Mouse (Mus musculus) lung, postnatal 0 days (tissue): Measurements from ENCODE around the gene Cacng6. TPM values are rescaled to one million over a fixed set of nuclear protein-coding genes. Genes with fewer than 3 reads are reported as not detected.

Experiments used
- ATAC-seq: fragments of 200-750 bp; cut with Nextera tagmentation; 2 replicates; pipeline ENCODE4 v1.8.0; 2017; ENCODE audit warnings: moderate library complexity
- DNase-seq: peaks from one replicate; pipeline ENCODE4 v3.0.0-alpha.2; 2016; ENCODE audit warnings: low spot score
- H3K27ac ChIP-seq: fragments of 300-500 bp; sonication (generic); 2 replicates; pipeline ENCODE4 v1.5.1; 2014; ENCODE audit warnings: antibody characterized with exemption, mild to moderate bottlenecking, low read length, mixed read lengths
- H3K27me3 ChIP-seq: fragments of 300-500 bp; sonication (generic); replicated peaks from 2 replicates; pipeline ENCODE4 v1.6.1; 2014; ENCODE audit warnings: low read length, mixed read lengths; ENCODE audit not compliant: insufficient read depth
- H3K36me3 ChIP-seq: fragments of 300-500 bp; sonication (generic); 2 replicates; pipeline ENCODE4 v1.6.1; 2014; ENCODE audit warnings: low read length, mixed read lengths; ENCODE audit not compliant: insufficient read depth
- H3K4me1 ChIP-seq: fragments of 300-500 bp; sonication (generic); 2 replicates; pipeline ENCODE4 v1.6.1; 2014; ENCODE audit warnings: antibody characterized with exemption, low read depth, low read length, mixed read lengths; ENCODE audit not compliant: insufficient read depth
- H3K4me2 ChIP-seq: fragments of 300-500 bp; sonication (generic); replicated peaks from 2 replicates; pipeline ENCODE4 v1.6.1; 2014; ENCODE audit warnings: low read depth, mild to moderate bottlenecking, low read length, moderate library complexity, mixed read lengths
- H3K4me3 ChIP-seq: fragments of 300-500 bp; sonication (generic); 2 replicates; pipeline ENCODE4 v1.5.1; 2014; ENCODE audit warnings: low read depth, low read length
- H3K9ac ChIP-seq: fragments of 300-500 bp; sonication (generic); replicated peaks from 2 replicates; pipeline ENCODE4 v1.6.1; 2014; ENCODE audit warnings: low read depth, mild to moderate bottlenecking
- H3K9me3 ChIP-seq: fragments of 300-500 bp; sonication (generic); 2 replicates; pipeline ENCODE4 v1.6.1; 2016; ENCODE audit warnings: low read length, mixed read lengths
- CTCF ChIP-seq: IDR thresholded peaks from 2 replicates; pipeline ENCODE4 v1.5.1; 2016; ENCODE audit warnings: antibody characterized with exemption, mild to moderate bottlenecking
- EP300 ChIP-seq: IDR thresholded peaks from 2 replicates; pipeline ENCODE4 v1.6.1; 2016; ENCODE audit warnings: antibody characterized with exemption, mild to moderate bottlenecking, control low read depth
- WGBS: fragments of 180-500 bp; shearing (Covaris S2); extraction: QIAGEN DNeasy Blood & Tissue Kit; methylation state at CpG from one replicate; pipeline ENCODE4 v1.1.7; 2014; 5-methylcytosine and 5-hydroxymethylcytosine counted together
- polyA plus RNA-seq: library from polyadenylated mRNA; unstranded; fragments of >200 nt; fragmentation: Nextera tagmentation; extraction: Ambion mirVana; gene quantifications from 2 replicates; pipeline ENCODE4 v1.2.1, GENCODE M21; 2015

Gene Cacng6
- polyA plus RNA-seq, 1 experiment from 2014 or later, result not detected

DNA sequence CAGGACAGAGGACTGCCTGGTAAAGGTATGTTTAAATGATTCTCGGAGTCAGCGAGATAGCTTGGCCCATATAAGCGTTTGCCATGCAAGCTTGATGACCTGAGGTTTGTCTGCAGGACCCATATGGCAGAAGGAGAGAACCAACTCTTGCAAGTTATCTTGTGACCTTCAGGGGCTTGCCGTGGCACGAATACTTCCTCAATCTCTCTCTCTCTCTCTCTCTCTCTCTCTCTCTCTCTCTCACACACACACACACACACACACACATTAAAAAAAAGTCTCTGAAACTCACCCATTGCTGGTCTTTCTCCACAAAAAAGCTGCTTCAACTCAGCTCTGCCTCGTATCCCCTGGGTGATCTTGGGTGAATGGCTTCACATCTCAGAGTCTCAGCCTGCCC, 35.1 kb upstream of the Cacng6 start:
- Histone ChIP-seq H3K4me3 (no peak overlapping the region), H3K4me2 (no peak overlapping the region), H3K9me3 (no peaks in the 10 kb centered on the region), H3K27me3 (no peaks in the 10 kb centered on the region), H3K27ac (no peak overlapping the region), H3K9ac (no peak overlapping the region), H3K4me1 (no peaks in the 10 kb centered on the region), H3K36me3 (no peaks in the 10 kb centered on the region)
- TF ChIP-seq EP300 (no peak), CTCF (no peak)
- no peak for DNase-seq
- WGBS, result 43% methylated on average over 6 of the region's 6 CpGs
- ATAC-seq, result no peak

DNA sequence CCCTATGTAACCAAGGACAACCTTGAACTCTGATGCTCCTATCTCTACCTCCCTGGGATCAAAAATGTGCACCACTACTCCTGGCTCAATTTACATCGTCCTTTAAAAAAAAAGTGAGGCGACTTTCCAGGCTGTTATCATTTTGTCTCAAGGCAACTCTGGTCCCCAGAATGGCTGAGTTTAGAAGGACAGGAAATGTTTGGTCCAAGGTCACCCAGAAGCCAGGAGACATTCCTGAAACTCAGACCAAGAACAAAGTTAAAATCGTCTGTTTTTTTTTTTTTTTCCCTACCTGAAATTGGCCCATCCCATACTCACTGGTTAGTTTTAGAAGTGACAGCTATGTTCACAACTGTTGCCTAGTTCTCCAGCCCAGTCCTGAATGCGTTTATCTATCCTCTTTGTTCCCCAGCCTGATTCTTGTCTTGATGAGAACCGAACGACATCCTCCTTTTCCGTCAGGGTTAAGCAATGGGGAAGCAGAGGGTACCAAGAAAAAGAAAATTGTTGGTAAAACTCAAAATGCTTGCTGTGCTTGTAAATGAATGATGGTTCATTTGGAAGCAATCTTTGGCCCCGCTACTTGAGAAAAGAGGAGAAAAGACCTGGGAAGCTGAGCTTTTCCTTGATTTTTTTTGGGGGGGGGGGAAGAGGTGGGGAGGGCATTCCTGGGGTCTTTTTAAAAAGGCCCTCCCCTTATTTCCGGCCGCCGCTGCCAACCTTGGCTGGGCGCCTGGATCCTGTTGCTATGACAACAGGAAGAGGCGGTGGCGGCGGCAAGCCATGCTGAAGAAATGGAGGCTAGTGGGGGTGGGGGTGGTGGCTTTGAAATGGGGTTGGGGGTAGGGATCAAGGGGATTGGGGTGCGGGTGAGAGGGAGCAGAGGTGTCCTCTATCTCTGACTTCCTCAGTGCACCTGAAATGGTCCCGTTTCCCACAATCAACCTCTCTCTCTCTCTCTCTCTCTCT, 34.3 kb upstream of the Cacng6 start:
- H3K27ac ChIP-seq, result no peak overlapping the region
- no peaks in the 10 kb centered on the region for H3K4me1 ChIP-seq
- no peak overlapping the region for H3K4me3 ChIP-seq
- H3K4me2 ChIP-seq, result peak overlapping the region; percentile 25
- 1% methylated on average over 17 of the region's 17 CpGs for WGBS
- H3K9ac ChIP-seq, result no peak overlapping the region
- DNase-seq, result peak; percentile 24
- H3K27me3 ChIP-seq, result no peaks in the 10 kb centered on the region
- TF ChIP-seq EP300, result no peak
- ATAC-seq, result no peak
- no peaks in the 10 kb centered on the region for H3K9me3 ChIP-seq
- H3K36me3 ChIP-seq, result no peaks in the 10 kb centered on the region

DNA sequence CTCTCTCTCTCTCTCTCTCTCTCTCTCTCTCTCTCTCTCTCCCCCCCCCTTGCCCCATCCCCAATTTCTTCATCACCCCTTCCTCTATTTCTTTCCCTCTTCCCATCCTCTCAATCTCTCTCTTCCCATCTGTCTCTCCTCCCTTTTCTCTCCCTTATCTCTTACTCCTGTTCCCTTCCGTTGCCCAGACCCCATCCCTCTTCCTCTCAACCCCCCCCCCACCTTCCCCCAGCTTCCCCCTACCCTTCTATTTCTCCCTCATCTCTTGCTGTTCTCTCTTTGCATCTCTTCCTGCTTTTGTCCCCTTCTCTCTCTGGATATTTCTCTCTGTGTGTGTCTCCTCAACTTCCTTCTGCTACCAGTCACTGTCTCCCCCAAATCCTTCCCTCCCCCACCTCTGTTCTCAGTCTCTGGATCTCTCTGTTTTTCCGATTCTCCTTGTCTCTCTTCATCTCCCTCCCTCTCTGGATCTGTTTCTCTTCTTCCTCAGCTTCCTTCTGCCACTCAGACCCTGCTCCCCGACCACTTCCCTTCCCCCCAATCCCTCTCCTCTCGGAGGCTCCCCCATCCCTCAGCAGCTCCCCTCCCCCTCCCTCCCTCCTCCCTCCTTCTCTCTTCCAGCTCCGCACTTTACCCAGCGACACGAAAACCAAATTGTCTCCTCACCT, 33.4 kb upstream of the Cacng6 start, which contains the start of gene Cacng8:
Gene Cacng8, plus strand, starts transcription at position 271 of the 668 bp plus-strand sequence.
- no peaks in the 10 kb centered on the region for H3K4me1 ChIP-seq
- TF ChIP-seq CTCF (no peak), EP300 (no peak)
- no peak within 1 kb of the TSS for H3K4me3 ChIP-seq
- WGBS, result under 1% methylated on average over 7 of the region's 7 CpGs
- no peak within 1 kb of the TSS for H3K9ac ChIP-seq
- peak within 1 kb of the TSS; percentile 25 for H3K4me2 ChIP-seq
- no peaks in the 10 kb centered on the region for H3K9me3 ChIP-seq
- ATAC-seq, result no peak
- no peak for DNase-seq
- no peaks in the 10 kb centered on the region for H3K27me3 ChIP-seq
- H3K36me3 ChIP-seq, result no peaks in the 10 kb centered on the region
- no peak within 1 kb of the TSS for H3K27ac ChIP-seq

GRCm38 (mm10) chr7:3391081-3391451, 32.9 kb upstream of the Cacng6 start:
- DNase-seq (no peak), ATAC-seq (no peak)
- WGBS, result 5% methylated on average over 12 of the region's 12 CpGs
- Histone ChIP-seq H3K9me3 (no peaks in the 10 kb centered on the region), H3K9ac (no peak overlapping the region), H3K27ac (no peak overlapping the region), H3K4me1 (no peaks in the 10 kb centered on the region), H3K36me3 (no peaks in the 10 kb centered on the region), H3K4me3 (no peak overlapping the region), H3K27me3 (no peaks in the 10 kb centered on the region), H3K4me2 (no peak overlapping the region)
- TF ChIP-seq EP300 (no peak), CTCF (no peak)

- Histone ChIP-seq H3K36me3 (no peaks in the 10 kb centered on the region), H3K27ac (no peak overlapping the region), H3K9ac (no peak overlapping the region), H3K9me3 (no peaks in the 10 kb centered on the region), H3K4me3 (no peak overlapping the region), H3K4me1 (no peaks in the 10 kb centered on the region), H3K27me3 (no peaks in the 10 kb centered on the region), H3K4me2 (no peak overlapping the region)
- ATAC-seq, result no peak
- DNase-seq, result no peak
- 20% methylated on average over 4 of the region's 4 CpGs for WGBS
- TF ChIP-seq EP300 (no peak), CTCF (no peak)
Measured at GRCm38 (mm10) chr7:3391809-3392208, 32.2 kb upstream of the Cacng6 start.

DNA sequence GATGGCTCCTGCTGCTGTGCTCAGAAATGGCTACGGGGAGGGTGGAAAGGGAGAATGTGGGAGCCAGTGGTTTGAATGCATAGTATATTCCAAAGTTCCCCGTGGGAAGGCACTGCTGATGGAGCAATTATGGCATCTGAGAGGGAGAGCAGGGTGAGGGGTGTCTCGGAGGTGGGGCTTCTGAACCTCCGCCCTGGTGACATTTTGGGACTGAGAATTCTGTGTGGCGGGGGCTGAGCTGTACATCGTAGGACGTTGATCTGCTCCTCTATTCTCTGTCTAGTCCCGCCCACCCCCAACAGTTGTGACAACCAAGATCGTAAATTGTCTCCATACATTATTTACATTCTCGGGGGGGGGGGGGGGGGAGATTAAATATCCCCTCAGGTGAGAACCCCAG, 26.6 kb upstream of the Cacng6 start:
- Histone ChIP-seq H3K4me2 (no peak overlapping the region), H3K27ac (no peak overlapping the region), H3K27me3 (no peaks in the 10 kb centered on the region), H3K4me3 (no peak overlapping the region), H3K9me3 (no peaks in the 10 kb centered on the region), H3K9ac (no peak overlapping the region), H3K36me3 (no peaks in the 10 kb centered on the region), H3K4me1 (no peaks in the 10 kb centered on the region)
- no peak for TF ChIP-seq EP300
- TF ChIP-seq CTCF, result no peak
- DNase-seq (no peak), ATAC-seq (no peak)
- WGBS, result 77% methylated on average over 9 of the region's 10 CpGs
